Mouse (Mus musculus): ENCODE results near the gene Cnga2.

- TF ChIP-seq CTCF (IDR thresholded peaks at IDR 0.05; ENCODE audit: control insufficient read depth, insufficient read depth, insufficient read length) (no peak), FOSL1 (IDR thresholded peaks at IDR 0.05; ENCODE audit: insufficient read depth, low read length, poor library complexity, severe bottlenecking) (no peak), MYOG (IDR thresholded peaks at IDR 0.05; ENCODE audit: control insufficient read depth, extremely low read depth, insufficient read length) (no peak), MYOD1 (IDR thresholded peaks at IDR 0.05; ENCODE audit: control insufficient read depth, insufficient read length, low read depth) (no peak), USF1 (IDR thresholded peaks at IDR 0.05; ENCODE audit: low read depth) (no peak)
These were observed 29.3 kb upstream of the Cnga2 start, which contains the start of gene Prrg3 for GRCm38 (mm10) chrX:71962073-71963051.

Measured in C2C12 (cell line).